Mouse (Mus musculus) c-Kit-negative CD71-positive TER-119-positive erythroid progenitor cells, embryonic 14.5 days (primary cell): Measurements from ENCODE around the gene Hist1h2ab.

Experiments used
- DNase-seq: peaks from one replicate; pipeline ENCODE4 v3.0.0-alpha.2; 2013; ENCODE audit warnings: low read depth, low spot score

Gene Hist1h2ab

GRCm38 (mm10) chr13:23772561-23773313, 21.8 kb downstream of the Hist1h2ab start:
- peak; percentile 72 for DNase-seq

GRCm38 (mm10) chr13:23778339-23778738, 27.4 kb downstream of the Hist1h2ab start:
- no peak for DNase-seq

DNA sequence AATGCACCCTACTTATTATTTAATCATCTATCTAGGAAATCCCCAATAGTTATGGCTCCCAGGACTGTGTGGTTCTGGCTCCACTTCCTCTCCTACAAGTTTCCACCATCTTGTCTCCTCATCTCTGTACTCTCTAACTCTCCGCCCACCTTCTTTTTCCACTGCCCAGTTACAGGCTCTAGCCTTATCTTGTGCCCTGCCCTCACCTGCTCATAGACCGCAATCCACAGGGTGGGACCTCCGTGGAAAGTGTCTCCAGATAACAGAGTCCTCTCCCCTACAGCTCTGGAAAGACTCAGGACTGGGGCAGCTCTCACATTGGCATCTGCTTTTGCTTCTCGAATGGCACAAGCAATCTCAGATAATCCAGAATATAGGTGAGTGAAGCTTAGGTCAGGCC, 28.1 kb downstream of the Hist1h2ab start:
- DNase-seq: no peak

DNA sequence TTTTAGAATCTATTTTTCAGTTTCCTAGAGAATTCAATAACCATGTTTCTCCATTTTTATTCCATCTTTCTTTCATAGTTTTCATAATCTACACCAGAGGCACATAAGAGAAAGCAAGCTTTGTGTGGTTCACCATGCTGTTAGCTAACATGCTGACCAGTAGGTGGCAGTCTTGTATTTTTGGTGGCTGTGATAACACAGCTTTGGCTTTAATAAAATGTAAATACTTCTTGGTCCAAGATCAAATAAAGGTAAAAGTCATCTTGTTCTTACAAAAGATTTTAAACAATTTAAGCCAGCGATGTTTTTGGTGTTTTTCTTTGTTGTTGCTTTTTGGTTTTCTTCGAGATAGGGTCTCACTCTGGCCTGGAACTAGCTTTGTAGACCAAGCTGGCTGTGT, 41.6 kb downstream of the Hist1h2ab start:
- peak; percentile 43 for DNase-seq

GRCm38 (mm10) chr13:23799405-23799804, 48.5 kb downstream of the Hist1h2ab start:
- no peak for DNase-seq
